Mouse (Mus musculus) T-helper 17 cell (primary cell): ENCODE measurements around the gene Nynrin.

ENCODE experiments used
- in situ Hi-C, 2 experiments: fragments of 300-600 bp; cut with MboI, MseI; formaldehyde crosslinking; loops; 1 replicate in 1 of 2; 2 replicates in 1 of 2; pipeline ENCODE4 v1.15.1; 2025; ENCODE audit warnings: high pct_unique_total_duplicates in 2 of 2

Nynrin gene

DNA sequence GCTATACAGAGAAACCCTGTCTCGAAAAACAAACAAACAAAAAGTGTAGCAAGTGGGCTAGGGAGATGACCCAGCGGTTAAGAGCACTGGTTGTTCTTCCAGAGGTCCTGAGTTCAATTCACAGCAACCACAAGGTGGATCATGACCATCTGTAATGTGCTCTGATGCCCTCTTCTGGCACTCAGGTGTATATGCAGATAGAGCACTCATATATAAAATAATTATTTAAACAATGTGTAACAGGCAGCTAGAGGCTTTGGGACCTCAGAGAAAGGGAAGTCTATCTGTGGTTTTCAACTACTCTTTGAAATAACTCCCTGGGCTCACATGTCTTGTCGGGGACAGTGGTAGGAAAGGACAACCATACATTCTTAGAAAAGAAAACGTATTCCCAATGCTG, 15.1 kb upstream of the Nynrin start:
- in situ Hi-C loops, result no loop called here

DNA sequence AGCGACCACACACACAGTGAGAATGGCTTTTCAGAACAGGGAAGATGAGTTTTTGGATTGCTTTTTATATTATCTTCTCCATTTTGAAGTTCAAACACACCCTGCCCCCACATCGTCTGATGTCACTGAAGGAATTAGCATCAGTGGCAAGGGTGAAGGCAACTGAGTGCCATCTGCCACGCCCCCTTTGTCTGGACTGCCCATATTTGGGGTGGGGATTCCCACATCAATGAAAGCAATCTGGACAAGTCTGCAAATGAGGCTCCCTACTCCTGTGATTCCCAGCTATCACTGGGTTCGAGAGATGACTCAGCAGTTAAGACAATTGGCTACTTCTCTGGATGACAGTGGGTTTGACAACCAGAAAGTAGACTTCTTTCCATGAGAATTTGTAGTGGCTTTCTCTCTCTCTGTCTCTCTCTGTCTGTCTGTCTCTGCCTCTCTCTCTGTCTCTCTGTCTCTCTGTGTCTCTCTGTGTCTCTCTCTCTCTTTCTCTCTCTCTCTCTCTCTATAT, 12.9 kb upstream of the Nynrin start:
- in situ Hi-C loops, result no loop called here

DNA sequence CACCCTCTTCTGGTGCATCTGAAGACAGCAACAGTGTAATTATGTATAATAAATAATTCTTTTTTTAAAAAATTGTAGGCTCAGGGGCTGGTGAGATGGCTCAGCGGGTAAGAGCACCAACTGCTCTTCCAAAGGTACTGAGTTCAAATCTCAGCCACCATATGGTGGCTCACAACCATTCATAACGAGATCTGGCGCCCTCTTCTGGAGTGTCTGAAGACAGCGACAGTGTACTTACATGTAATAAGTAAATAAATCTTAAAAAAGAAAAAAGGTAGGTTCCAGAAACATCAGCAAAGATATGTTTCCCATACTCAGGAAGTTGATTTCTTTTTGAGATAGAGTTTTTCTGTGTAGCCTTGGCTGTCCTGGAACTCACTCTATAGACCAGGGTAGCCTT, 11.0 kb upstream of the Nynrin start:
- in situ Hi-C loops, result no loop called here

DNA sequence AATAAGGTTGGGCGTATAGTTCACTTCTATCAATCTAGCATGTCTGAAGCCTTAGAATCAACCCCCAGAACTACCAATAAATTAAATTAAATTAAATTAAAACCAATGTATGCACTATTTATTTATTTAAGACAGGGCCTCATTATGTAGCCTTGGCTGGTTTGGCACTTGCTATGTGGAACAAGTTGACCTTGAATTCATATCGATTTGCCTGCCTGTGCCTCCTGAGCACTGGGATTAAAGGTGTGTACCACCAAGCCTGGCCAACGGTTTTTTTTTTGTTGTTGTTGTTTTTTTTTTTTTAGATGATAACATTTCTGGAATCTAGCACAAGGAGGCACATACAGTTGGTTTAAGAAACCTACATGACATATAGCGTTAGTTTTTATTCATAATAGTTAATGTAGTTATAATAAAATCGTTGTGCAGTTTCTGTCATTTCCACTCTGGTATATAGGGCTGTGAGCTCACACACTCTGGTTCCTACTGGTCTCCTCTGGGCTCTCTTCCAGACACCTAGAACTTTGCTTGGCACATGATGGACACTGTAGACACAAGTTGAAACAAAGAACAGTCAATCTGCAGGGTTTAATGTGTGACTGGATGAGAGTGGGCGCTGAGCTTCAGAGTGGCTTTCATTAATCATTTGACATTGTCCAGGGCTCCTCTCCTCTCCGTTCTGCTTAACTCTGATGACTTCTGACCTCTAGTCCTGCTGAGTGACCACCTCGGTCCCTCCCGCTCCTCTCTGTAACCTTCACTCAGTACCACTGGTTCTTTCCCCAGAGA, 8.1 kb upstream of the Nynrin start:
- in situ Hi-C loops, result no loop called here

DNA sequence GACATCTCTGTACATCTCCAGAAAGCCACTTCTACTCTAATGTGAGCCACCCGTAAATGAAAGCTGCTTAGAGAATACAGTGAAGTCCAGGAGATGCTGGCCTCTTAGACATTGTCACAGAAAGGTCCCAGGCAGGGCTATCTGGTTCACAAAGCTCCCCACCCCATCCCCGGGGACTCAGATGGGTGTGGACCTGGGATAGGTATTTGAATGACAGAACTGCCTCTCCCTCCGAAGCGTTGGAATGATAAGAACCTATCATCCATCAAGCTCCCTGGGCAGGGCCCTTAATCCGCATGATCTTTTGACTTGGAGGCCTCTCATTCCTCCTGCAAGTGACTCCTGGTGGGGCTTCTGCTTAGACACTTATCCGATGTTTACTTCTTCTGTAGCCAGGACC, 2.9 kb upstream of the Nynrin start:
- in situ Hi-C loops, result no loop called here

DNA sequence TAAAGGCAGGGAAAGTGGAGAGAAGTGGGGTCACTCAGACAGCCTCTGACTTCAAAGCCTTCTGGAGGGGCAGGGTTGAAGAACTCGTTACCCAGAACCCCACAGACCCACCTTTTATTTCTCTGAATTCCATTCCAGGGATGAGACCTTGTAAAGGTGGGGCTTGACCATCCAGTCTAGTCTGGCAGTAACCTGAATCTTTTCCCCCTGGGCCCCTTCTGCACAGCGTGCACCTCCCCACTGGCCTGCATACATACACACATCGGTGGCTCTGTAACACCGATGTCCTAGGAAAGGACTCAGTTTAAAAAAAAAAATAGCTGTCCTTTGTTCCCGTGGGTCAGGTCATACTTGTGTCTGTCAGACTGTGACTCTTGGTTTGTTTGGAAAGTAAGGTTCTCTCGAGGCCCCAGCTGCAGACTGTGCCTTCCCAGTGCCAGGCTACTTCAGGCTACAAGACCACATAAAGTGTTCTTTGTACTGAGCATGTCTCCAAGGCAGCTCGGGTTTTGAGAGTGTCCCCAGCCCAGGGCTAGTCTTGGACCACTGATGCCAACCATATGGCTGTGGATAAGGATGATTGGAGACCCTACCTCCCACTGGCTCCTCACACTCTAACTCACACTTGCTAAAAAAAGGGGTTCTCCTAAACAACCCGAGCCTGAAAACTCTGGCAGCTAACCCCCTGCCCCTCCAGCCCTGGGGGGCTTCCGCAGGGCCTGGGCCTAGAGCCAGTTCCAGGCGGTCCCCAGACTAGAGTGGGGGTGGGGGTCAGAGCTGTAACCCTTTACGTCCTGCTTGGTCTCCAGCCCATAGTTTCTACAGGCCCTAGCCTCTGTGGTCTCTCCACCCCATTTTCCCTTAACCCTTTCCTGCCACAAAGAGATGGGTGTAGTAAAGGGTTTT, 911 bp upstream of the Nynrin start:
- in situ Hi-C loops, result no loop called here

DNA sequence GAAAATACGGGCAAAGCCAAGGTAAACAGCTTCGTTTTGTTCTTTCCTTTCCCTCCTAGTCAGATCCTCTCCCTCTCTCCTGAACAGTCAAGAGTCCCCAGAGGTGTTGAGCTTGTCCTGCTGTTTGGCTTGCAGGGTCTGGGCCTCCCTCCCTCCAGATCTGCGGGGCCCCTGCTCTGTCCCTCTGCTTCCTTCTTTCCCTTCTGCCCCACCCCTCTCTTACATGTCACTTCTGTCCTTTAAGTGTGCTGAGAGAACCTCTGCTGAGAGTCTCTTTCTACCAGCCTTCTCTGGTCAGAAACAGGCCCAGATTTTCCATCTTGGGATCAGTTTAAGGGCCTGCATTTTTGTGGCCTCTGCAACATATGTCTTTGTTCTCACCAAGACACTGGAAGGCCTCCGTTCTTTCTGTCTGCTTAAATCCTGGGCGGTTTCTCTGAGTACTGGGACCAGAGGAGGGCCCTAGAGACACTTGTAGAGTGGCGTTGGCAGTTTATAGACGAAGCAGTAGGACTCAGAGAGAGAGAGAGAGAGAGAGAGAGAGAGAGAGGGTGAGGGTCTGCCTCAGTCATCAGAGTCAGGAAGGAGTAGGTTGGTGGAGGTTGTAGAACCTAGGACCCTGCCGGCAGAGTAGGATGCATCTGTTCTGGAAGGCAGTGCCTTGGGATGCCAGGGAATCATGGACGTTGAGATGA, 743 bp downstream of the Nynrin start:
- in situ Hi-C loops, result no loop called here

DNA sequence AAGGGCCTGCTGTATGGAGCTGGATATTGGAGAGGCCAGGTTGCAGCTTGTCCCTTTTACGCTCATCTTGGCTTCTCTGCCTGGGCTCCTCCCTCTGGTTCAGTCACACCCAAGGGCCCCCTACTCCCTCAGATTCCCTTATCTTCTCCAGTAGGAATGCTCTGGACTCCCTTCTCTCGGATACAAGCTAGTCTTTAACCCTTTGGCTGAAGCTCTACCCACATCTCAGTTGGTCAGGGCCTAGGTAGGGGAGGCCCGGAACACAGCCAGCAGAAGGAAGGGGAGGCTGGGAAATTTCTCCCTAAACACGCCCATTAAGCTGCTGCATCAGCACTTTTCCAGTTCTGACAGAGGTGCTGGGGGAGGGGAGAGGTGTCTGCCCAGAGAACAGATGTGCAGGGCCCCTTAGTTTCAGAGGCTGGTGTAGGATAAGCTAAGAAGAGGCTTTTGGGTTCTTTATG, 1.3 kb downstream of the Nynrin start:
- in situ Hi-C loops, result no loop called here

DNA sequence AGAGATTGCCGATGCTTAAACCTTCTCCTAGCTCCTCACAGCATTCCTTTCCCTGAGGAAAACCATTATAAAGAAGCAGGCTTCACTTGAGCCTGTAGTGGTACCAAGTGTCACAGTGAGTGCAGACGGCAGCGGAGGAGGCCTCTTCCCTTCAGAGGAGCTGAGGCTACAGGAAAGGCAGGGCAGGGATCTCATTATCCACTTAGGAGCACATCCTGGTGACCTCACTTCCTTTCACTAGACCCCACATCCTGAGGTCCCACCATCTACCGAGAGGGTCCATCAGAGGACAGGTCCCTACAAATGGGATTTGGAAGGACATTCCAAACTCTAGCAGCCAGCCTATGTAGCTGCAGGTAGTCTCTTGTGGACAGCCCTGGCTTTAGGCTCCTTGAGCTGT, 3.8 kb downstream of the Nynrin start:
- in situ Hi-C loops, result no loop called here

DNA sequence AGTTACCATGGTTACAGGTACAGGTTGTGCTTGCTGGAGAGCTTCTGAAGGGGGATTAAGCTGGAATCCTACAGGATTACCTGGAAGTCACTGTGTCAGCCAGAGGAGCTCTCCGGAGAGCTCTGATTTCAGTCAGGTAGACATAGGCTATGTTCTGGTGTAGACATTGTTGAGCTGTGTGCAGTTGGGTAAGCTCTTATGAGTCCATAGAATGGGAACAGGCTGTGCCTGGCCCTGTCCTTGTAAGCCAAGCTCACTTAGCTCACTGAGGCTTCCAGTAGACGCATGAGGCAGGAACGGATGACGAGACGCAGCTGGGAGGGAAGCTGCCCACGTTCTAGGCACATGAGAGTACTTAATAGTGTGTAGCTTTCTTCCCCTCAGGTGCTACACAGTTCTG, 8.4 kb downstream of the Nynrin start:
- in situ Hi-C loops, result no loop called here

DNA sequence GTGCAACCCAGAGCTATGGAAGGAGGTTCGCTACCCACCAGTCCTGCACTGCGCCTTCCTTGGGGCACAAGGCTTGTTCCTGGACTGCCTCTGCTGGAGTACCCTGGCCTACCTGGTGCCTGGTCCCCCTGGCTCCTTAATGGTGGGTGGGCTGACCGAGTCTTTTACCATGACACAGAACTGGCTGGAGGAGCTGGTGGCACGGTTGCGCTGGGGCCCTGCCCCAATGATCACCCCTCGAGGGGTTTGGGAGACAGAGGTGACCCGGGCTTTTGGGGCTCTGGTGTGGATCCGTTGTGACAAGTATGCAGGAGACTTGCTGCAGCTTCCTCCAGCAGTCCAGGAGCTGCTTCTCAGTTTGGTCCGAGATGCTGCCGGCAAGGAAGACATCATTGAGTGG, 9.2 kb downstream of the Nynrin start:
- in situ Hi-C loops, result no loop called here

DNA sequence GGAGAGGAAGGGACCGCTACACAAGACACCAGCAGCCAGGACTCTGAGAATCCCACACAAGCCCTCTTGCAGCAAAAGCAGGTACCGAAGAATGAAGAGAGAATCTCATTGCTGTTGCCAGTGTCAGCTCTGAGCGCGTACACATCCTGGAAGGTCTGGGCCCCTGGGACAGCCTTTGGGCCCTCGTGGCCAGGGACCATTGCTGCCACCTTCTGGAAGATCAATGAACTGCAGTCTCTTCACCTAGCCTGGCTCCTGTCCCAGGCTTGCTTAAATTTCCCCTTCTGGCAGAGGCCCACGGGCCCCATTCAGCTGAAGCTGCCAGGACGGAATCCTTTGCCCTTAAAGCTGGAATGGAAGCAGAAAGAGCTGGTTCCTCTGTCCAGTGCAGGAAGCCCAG, 10.0 kb downstream of the Nynrin start:
- in situ Hi-C loops, result no loop called here

DNA sequence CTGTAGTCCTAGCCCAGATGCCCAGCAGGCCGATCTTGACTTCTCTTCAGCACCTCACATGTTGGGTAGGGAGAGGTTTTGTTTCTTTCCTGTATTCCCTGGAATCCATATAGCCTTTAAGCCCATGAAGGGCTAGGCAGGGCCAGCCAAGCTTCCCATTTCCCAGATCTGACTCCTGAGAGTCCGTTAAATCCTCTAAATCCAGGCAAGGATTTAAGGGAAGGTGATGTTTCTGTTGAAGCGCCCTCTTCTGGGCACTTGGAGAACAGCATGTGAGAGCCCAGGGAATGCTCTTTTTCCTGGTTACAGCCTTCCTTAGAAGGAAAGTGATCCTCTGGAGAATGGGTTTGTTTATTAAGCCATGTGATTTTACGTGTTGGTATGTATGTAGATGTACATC, 13.2 kb downstream of the Nynrin start:
- in situ Hi-C loops, result loop anchor here in 1 of 2 experiments (5.0 kb wide), 1 partner anchor 35 kb away; no protein-coding TSS in a partner anchor

DNA sequence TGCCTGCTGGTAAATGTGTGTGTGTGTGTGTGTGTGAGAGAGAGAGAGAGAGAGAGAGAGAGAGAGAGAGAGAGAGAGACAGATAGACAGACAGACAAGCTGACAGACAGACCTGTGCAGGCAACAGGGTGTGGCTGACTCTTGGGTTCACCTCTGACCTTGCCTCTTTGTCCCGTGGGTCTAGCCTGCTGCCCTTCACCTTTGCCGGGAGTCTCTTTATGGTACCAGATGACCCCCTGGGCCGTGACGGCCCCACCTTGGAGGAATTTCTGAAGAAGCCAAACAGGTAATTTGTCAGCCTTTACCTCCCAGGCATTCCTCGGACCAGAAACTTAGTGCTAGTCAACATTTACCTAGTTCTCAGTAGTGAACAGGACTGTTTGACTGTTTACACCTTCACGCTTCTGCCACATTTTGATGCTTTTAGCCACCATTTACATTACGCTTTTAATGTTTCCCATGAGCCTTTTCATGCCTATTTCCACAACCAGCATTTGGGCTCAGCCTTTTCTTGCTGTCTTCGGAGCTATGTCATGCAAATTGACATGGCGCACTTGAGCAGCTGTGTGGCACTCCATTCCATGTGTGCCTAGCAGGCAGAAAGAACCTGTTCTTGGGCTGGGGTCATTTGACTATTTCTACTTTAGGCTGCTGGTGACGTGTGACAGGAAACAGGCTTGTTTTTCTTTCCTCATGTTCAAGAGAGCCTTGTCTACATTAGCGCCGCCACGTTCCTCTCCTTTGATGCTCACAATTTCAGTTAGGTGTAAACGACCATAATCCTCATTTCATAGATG, 14.6 kb downstream of the Nynrin start:
- in situ Hi-C loops, result loop anchor here in 1 of 2 experiments (5.0 kb wide), 1 partner anchor 36 kb away; no protein-coding TSS in a partner anchor

DNA sequence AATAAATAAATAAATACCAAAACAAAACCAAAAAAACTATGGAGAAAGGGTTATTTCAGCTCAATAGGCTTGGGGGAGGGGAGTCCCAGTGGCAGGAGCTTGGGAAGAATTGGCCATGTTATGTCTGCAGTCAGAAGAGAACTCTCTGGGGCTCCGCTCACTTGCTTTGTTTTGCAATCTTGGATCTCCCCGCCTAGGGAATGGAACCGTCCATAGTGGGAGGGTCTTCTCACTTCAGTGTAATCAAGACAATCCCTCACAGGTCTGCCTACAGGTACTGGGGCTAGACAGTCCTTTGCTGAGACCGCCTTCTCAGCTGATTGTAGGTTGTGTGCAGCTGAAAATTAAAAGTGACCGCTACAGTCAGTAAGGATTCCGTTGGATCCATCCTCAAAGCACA, 15.7 kb downstream of the Nynrin start:
- in situ Hi-C loops, result loop anchor here in 1 of 2 experiments (5.0 kb wide), 1 partner anchor 37 kb away; no protein-coding TSS in a partner anchor

DNA sequence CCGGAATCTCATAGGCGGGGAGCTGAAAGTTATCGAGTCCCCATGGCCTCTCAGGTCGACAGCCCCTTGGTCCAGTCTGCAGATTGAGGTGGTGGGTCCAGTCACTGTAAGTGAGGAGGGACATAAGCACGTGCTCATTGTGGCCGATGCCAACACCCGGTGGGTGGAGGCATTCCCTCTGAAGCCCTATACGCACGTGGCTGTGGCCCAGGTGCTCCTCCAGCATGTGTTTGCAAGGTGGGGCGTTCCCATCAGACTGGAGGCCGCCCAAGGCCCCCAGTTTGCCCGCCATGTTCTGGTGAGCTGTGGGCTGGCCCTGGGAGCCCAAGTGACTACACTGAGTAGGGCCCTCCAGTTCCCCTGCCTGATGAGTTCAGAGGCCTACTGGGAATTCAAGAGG, 18.2 kb downstream of the Nynrin start:
- in situ Hi-C loops, result loop anchor here in 1 of 2 experiments (5.0 kb wide), 1 partner anchor 50 kb away; no protein-coding TSS in a partner anchor

DNA sequence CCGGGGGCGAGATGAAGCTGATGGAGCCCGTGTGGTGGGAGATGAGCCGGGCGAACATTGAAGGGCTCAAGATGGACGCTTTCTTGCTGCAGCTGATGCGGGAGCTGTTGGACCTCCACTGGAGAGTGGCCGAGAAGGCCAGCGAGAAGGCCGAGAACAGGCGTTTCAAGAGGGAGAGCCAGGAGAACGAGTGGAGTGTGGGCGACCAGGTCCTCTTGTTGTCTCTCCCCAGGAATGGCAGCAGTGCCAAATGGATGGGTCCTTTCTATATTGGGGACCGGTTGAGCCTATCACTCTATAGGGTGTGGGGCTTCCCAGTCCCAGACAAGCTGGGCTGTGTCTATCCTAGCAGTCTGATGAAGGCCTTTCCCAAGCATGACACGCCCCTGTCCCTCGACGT, 18.7 kb downstream of the Nynrin start:
- in situ Hi-C loops, result loop anchor here in 1 of 2 experiments (5.0 kb wide), 1 partner anchor 50 kb away; no protein-coding TSS in a partner anchor

DNA sequence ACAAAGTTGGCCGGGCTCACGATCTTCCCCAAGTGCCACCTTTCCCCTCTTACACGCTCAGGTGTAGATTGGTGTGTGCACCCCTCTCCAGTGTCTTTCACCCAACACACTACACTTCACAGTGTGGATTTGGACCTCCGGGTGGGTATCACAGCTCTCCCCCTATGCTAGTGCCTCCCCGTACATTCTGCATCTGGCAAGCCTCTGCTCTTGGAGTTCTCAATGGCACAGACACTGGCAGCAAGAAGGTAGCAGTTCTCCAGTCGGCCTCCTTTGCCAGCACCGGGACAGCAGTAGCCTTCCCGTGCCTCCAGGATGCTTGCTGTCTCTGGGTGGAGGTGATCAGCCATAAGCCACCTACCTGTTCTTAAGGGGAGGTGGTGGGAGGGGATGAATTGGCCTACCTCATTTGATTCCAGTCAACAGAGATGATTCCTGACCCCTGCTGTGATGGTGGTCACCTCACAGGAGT, 19.5 kb downstream of the Nynrin start:
- in situ Hi-C loops, result loop anchor here in 1 of 2 experiments (5.0 kb wide), 1 partner anchor 49 kb away; no protein-coding TSS in a partner anchor

DNA sequence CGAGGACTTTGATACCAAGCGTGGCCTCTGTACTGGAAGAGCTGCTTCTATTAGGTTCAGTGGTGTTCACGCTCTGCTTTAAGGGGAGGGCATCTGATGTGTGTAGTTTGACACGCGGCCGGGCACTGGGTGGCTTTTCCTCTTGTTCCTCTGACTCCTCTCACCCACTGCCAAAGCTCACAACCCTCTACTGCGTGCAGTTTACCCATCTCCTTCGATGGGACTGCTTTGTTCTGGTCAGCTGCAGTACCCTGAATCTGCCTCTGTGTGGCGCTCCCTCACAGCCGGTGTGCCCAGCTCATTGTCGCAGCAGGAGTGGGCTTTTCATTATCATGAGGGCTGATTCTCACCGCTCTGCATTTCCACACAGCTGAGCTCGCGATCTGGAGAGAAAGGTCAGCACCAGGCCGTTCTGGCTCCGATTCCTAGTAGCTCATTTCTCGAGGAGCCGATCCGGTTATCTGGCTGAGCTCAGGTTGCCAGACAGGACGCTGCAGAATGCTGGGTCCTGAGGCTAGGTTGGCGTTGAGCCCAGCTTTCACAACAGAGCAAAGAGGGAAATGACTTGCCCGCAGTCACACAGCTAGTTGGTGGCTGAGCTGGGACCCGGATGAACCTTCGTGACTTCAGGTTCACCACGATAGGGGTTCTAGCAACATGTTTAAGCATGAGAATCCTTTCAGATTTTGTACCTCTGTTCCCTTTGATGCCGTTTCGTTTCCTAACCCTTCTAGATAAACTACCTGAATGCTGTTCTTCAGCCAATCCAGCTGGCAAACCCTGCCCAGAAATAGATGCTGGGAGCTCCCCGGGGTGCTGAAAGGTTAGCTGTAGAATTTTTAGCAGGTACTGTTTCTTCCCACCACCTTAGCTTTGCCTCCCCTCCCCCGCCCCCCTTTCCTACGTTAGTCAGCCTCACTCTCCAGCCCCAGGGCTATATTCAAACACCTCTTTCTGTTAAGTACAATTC, 20.2 kb downstream of the Nynrin start:
- in situ Hi-C loops, result loop anchor here in 1 of 2 experiments (5.0 kb wide), 1 partner anchor 48 kb away; no protein-coding TSS in a partner anchor
